Mouse (Mus musculus): ENCODE measurements at regions not wholly inside any gene's neighbourhood (a gene's known extent, or its start where the extent isn't known, plus 50 kb on each side); places are given as distances from the start of the nearest gene placed in this dataset.

GRCm38 (mm10) chr11:18069348-18070031 is 115.8 kb upstream of the Etaa1 start:
- TF ChIP-seq POLR2A (IDR thresholded peaks at IDR 0.05; ENCODE audit: low read depth, low read length) (no peak), CTCF (IDR thresholded peaks at IDR 0.05; ENCODE audit: extremely low read depth, insufficient read length, insufficient replicate concordance, low read depth, low read length) (no peak)
